ENCODE assay signal across 8 mouse cellular contexts in genomic region chr6:49008420-49009160, GRCm38 (mm10). TPM values are rescaled to one million over a fixed set of nuclear protein-coding genes. Genes with fewer than 3 reads are reported as not detected.
DNase-seq lines count a peak whose midpoint lies in the region; ATAC-seq and TF ChIP-seq lines count a peak whose summit lies in the region.
"Had no signal": no experiment of that assay in that cellular context is flagged by ENCODE, and none has a peak within 500 bp of the region (broad histone marks: within the 10 kb centered on the region; RNA-seq: fewer than 3 reads in every experiment).

No protein-coding gene starts in this region.

- intact Hi-C loops in gastrocnemius, postnatal 36 days (cut with DNase I), result no loop called here

- 23% methylated on average over 13 of the region's 13 CpGs for WGBS in neural tube, embryonic 11.5 days
- 15% methylated on average over 13 of the region's 13 CpGs for WGBS in forebrain, embryonic 16.5 days
- WGBS in liver, embryonic 12.5 days (ENCODE audit: insufficient replicate concordance), result 22% methylated on average over 13 of the region's 13 CpGs
- 13% methylated on average over 13 of the region's 13 CpGs for WGBS in stomach, postnatal 0 days

- no peak for TF ChIP-seq CTCF in stomach, postnatal 0 days (IDR thresholded peaks at IDR 0.05; ENCODE audit: low read depth)

- ATAC-seq in neural tube, embryonic 11.5 days (ENCODE audit: insufficient read depth, low FRiP score, low TSS enrichment), result no peak
- ATAC-seq in forebrain, embryonic 16.5 days, result no peak
- ATAC-seq in liver, embryonic 12.5 days, result no peak
- ATAC-seq in stomach, postnatal 0 days (ENCODE audit: low FRiP score, low TSS enrichment), result no peak

- H3K4me1 ChIP-seq in neural tube, embryonic 11.5 days (ENCODE audit: control insufficient read depth, insufficient read depth, low read length), result peaks cover 5% of the 10 kb centered on the region; the same call in 1 of the 2 replicates
- peaks cover 8% of the 10 kb centered on the region for H3K4me1 ChIP-seq in forebrain, embryonic 16.5 days (replicated peaks; ENCODE audit: control insufficient read depth, insufficient read depth, low read length)
- peaks cover 8% of the 10 kb centered on the region; the same call in 1 of the 2 replicates for H3K4me1 ChIP-seq in liver, embryonic 12.5 days
- no peaks in the 10 kb centered on the region for H3K4me1 ChIP-seq in stomach, postnatal 0 days (replicated peaks; ENCODE audit: control insufficient read depth, insufficient read depth)

- no peaks in the 10 kb centered on the region for H3K27me3 ChIP-seq in neural tube, embryonic 11.5 days (ENCODE audit: control insufficient read depth, insufficient read depth, low read length)
- no peaks in the 10 kb centered on the region for H3K27me3 ChIP-seq in forebrain, embryonic 16.5 days (replicated peaks; ENCODE audit: control insufficient read depth, insufficient read depth, low read length)
- no peaks in the 10 kb centered on the region for H3K27me3 ChIP-seq in liver, embryonic 12.5 days (replicated peaks)
- no peaks in the 10 kb centered on the region for H3K27me3 ChIP-seq in stomach, postnatal 0 days (ENCODE audit: control insufficient read depth, insufficient read depth, low read length)

- no peak for DNase-seq in neural tube, embryonic 11.5 days (ENCODE audit: low spot score)
- no peak for DNase-seq in neural tube, embryonic 10.5 days (ENCODE audit: extremely low spot score, low spot score)
- no peak for DNase-seq in stomach, postnatal 0 days (ENCODE audit: low spot score)
- DNase-seq in gastrocnemius, postnatal 36 days, result no peak
- DNase-seq in thymus, postnatal 0 days (ENCODE audit: low spot score), result no peak

- H3K4me2 ChIP-seq in neural tube, embryonic 11.5 days (ENCODE audit: low read depth), result peak overlapping the region; percentile 43
- H3K4me2 ChIP-seq in forebrain, embryonic 16.5 days (ENCODE audit: low read length), result peak overlapping the region; percentile 56
- peak overlapping the region; percentile 56 for H3K4me2 ChIP-seq in liver, embryonic 12.5 days
- peak overlapping the region; percentile 52 for H3K4me2 ChIP-seq in stomach, postnatal 0 days (replicated peaks; ENCODE audit: low read depth)

- H3K36me3 ChIP-seq in neural tube, embryonic 11.5 days (ENCODE audit: control insufficient read depth, insufficient read depth, low read length), result no peaks in the 10 kb centered on the region
- H3K36me3 ChIP-seq in forebrain, embryonic 16.5 days (ENCODE audit: control insufficient read depth, insufficient read depth), result no peaks in the 10 kb centered on the region
- H3K36me3 ChIP-seq in liver, embryonic 12.5 days, result no peaks in the 10 kb centered on the region
- H3K36me3 ChIP-seq in stomach, postnatal 0 days (ENCODE audit: control insufficient read depth, insufficient read depth, low read length), result no peaks in the 10 kb centered on the region

- no peak overlapping the region for H3K9ac ChIP-seq in neural tube, embryonic 11.5 days (ENCODE audit: low read length)
- no peak overlapping the region for H3K9ac ChIP-seq in forebrain, embryonic 16.5 days (replicated peaks; ENCODE audit: low read depth, low read length)
- H3K9ac ChIP-seq in liver, embryonic 12.5 days, result no peak overlapping the region
- no peak overlapping the region for H3K9ac ChIP-seq in stomach, postnatal 0 days (ENCODE audit: low read length)

- H3K9me3 ChIP-seq in neural tube, embryonic 11.5 days (ENCODE audit: control insufficient read depth, low read length), result no peaks in the 10 kb centered on the region
- H3K9me3 ChIP-seq in forebrain, embryonic 16.5 days (ENCODE audit: control insufficient read depth, low read length), result no peaks in the 10 kb centered on the region
- H3K9me3 ChIP-seq in liver, embryonic 12.5 days (replicated peaks), result no peaks in the 10 kb centered on the region
- no peaks in the 10 kb centered on the region for H3K9me3 ChIP-seq in stomach, postnatal 0 days (ENCODE audit: control insufficient read depth, low read length)

- H3K27ac ChIP-seq in neural tube, embryonic 11.5 days (ENCODE audit: low read depth, low read length), result no peak overlapping the region
- no peak overlapping the region for H3K27ac ChIP-seq in forebrain, embryonic 16.5 days (ENCODE audit: low read length)
- H3K27ac ChIP-seq in liver, embryonic 12.5 days, result no peak overlapping the region
- no peak overlapping the region for H3K27ac ChIP-seq in stomach, postnatal 0 days (replicated peaks)

- H3K4me3 ChIP-seq in neural tube, embryonic 11.5 days (ENCODE audit: low read depth, low read length), result no peak overlapping the region; the same call in 1 of the 2 replicates
- H3K4me3 ChIP-seq in forebrain, embryonic 16.5 days (replicated peaks; ENCODE audit: low read length), result peak overlapping the region; percentile 38
- H3K4me3 ChIP-seq in liver, embryonic 12.5 days, result peak overlapping the region; percentile 27
- peak overlapping the region; percentile 37 for H3K4me3 ChIP-seq in stomach, postnatal 0 days (ENCODE audit: low read depth, low read length)

- TF ChIP-seq EP300 in stomach, postnatal 0 days (optimal IDR thresholded peaks at IDR 0.05), result no peak

RNA-seq across cellular contexts. Expression of gene Svs1, which starts 21.9 kb away (rescaled TPM):
- not detected in 2 replicates for polyA plus RNA-seq in neural tube, embryonic 11.5 days (2014; fragmentation: Nextera tagmentation; extraction: Ambion mirVana)
- not detected in 2 replicates for polyA plus RNA-seq in forebrain, embryonic 16.5 days (2015; fragmentation: Nextera tagmentation; extraction: Ambion mirVana)
- not detected in 2 replicates for polyA plus RNA-seq in liver, embryonic 12.5 days (2016; fragmentation: Nextera tagmentation; extraction: Ambion mirVana)
- not detected in 2 replicates for polyA plus RNA-seq in stomach, postnatal 0 days (2015; fragmentation: Nextera tagmentation; extraction: Ambion mirVana)
- total RNA-seq in gastrocnemius, postnatal 36 days (2021), result not detected
- not detected in 2 replicates for polyA plus RNA-seq in thymus, postnatal 0 days (2015; fragmentation: Nextera tagmentation; extraction: Ambion mirVana)
- total RNA-seq: common myeloid progenitor, adult 5-6 weeks had no signal

RNA-seq across cellular contexts. Expression of gene Gpnmb, which starts 27.8 kb away (rescaled TPM):
- 1.1 and 1.4 TPM in 2 replicates for polyA plus RNA-seq in neural tube, embryonic 11.5 days (2014; fragmentation: Nextera tagmentation; extraction: Ambion mirVana)
- polyA plus RNA-seq in forebrain, embryonic 16.5 days (2015; fragmentation: Nextera tagmentation; extraction: Ambion mirVana), result 0.39 and 0.61 TPM in 2 replicates
- polyA plus RNA-seq in liver, embryonic 12.5 days (2016; fragmentation: Nextera tagmentation; extraction: Ambion mirVana), result 0.17 and 0.36 TPM in 2 replicates
- 2.1 and 3.9 TPM in 2 replicates for polyA plus RNA-seq in stomach, postnatal 0 days (2015; fragmentation: Nextera tagmentation; extraction: Ambion mirVana)
- total RNA-seq in gastrocnemius, postnatal 36 days (2021), result 1 to 10 TPM; 1.0 to 2.2 TPM
- 0.74 and 0.96 TPM in 2 replicates for polyA plus RNA-seq in thymus, postnatal 0 days (2015; fragmentation: Nextera tagmentation; extraction: Ambion mirVana)

RNA-seq across cellular contexts. Expression of gene Doxl2, which starts 33.8 kb away (rescaled TPM):
- polyA plus RNA-seq in neural tube, embryonic 11.5 days (2014; fragmentation: Nextera tagmentation; extraction: Ambion mirVana), result not detected in 2 replicates
- not detected in 2 replicates for polyA plus RNA-seq in forebrain, embryonic 16.5 days (2015; fragmentation: Nextera tagmentation; extraction: Ambion mirVana)
- not detected in 2 replicates for polyA plus RNA-seq in liver, embryonic 12.5 days (2016; fragmentation: Nextera tagmentation; extraction: Ambion mirVana)
- polyA plus RNA-seq in stomach, postnatal 0 days (2015; fragmentation: Nextera tagmentation; extraction: Ambion mirVana), result not detected in 2 replicates
- not detected for total RNA-seq in gastrocnemius, postnatal 36 days (2021)
- polyA plus RNA-seq in thymus, postnatal 0 days (2015; fragmentation: Nextera tagmentation; extraction: Ambion mirVana), result 0.18 TPM in 1 of 2 replicates, not detected in the other
- total RNA-seq: common myeloid progenitor, adult 5-6 weeks had no signal
